Mouse (Mus musculus) B cell, adult (primary cell): ENCODE results near the gene Rab33a. TPM values are rescaled to one million over a fixed set of nuclear protein-coding genes. Genes with fewer than 3 reads are reported as not detected.

Experiments used
- total RNA-seq: library from RNA; stranded (reverse); gene quantifications from 4 replicates; pipeline ENCODE4 v1.2.4, GENCODE M21; 2023; ENCODE audit not compliant: inconsistent age

The Rab33a gene
- not detected in 4 replicates for total RNA-seq

GRCm38 (mm10) chrX:48518808-48519548 lies at the start of gene Rab33a:
Rab33a (plus strand) TSS chrX:48519285.

GRCm38 (mm10) chrX:48513166-48513807 lies 5.8 kb upstream of the Rab33a start, which contains the start of gene Aifm1:
Aifm1 (minus strand) TSS chrX:48513563.

Other genes starting within 250 kb of the Rab33a start
- 5.5 to 7.8 TPM (median 5.8 TPM) in 4 replicates for gene Bcorl1, start 177.9 kb upstream of the Rab33a start, total RNA-seq
- gene Elf4, start 56.2 kb upstream of the Rab33a start, total RNA-seq = 101 to 103 TPM (median 103 TPM) in 4 replicates
- gene Aifm1, start 5.7 kb upstream of the Rab33a start, total RNA-seq = 21.3 to 25.9 TPM (median 24.4 TPM) in 4 replicates
- 21.2 to 27.5 TPM (median 26.2 TPM) in 4 replicates for gene Zfp280c, start 75.2 kb downstream of the Rab33a start, total RNA-seq
- 3.4 to 5.8 TPM (median 4.6 TPM) in 4 replicates for gene Slc25a14, start 104.1 kb downstream of the Rab33a start, total RNA-seq
- not detected in 4 replicates for gene Gpr119, start 155.2 kb downstream of the Rab33a start, total RNA-seq
- 6.5 to 9.6 TPM (median 6.9 TPM) in 4 replicates for gene Rbmx2, start 175.7 kb downstream of the Rab33a start, total RNA-seq